ENCODE assay signal across 16 mouse cellular contexts in genomic region chr11:97998898-97999608, GRCm38 (mm10). TPM values are rescaled to one million over a fixed set of nuclear protein-coding genes. Genes with fewer than 3 reads are reported as not detected.
A peak's percentile ranks its signal among the peaks of the same experiment; 100 is the strongest.
DNase-seq lines count a peak whose midpoint lies in the region; ATAC-seq lines count a peak whose summit lies in the region.
"Had no signal": no experiment of that assay in that cellular context is flagged by ENCODE, and none has a peak within 500 bp of the region (broad histone marks: within the 10 kb centered on the region; RNA-seq: fewer than 3 reads in every experiment).

No protein-coding gene starts in this region.

- peaks cover under 1% of the 10 kb centered on the region; the same call in 1 of the 2 replicates for H3K36me3 ChIP-seq in embryonic facial prominence, embryonic 10.5 days (replicated peaks)
- H3K36me3 ChIP-seq: G1E; lung, embryonic 15.5 days; midbrain, embryonic 15.5 days had no signal

- H3K9me3 ChIP-seq in embryonic facial prominence, embryonic 10.5 days: no peaks in the 10 kb centered on the region
- H3K9me3 ChIP-seq: G1E; limb, embryonic 13.5 days; lung, embryonic 15.5 days; midbrain, embryonic 15.5 days had no signal

- no peak overlapping the region for H3K27ac ChIP-seq in embryonic facial prominence, embryonic 10.5 days (replicated peaks)
- H3K27ac ChIP-seq: limb, embryonic 13.5 days; lung, embryonic 15.5 days; midbrain, embryonic 15.5 days had no signal

- H3K4me1 ChIP-seq in embryonic facial prominence, embryonic 10.5 days: peaks cover 63% of the 10 kb centered on the region

- peak; percentile 45 to 64 for DNase-seq in right cerebral cortex, postnatal 10 days (ENCODE audit: low spot score in 2 of 2)
- DNase-seq in right cerebral cortex, postnatal 14 days: no peak
- peak; percentile 75 for DNase-seq in thymus, postnatal 25 days
- no peak for DNase-seq in layer of hippocampus, postnatal 14 days (ENCODE audit: low spot score in 2 of 2)
- DNase-seq in layer of hippocampus, postnatal 25 days (ENCODE audit: extremely low spot score in 1 of 2, low spot score in 1 of 2): no peak
- DNase-seq in embryonic facial prominence, embryonic 10.5 days (ENCODE audit: low spot score): no peak
- DNase-seq: embryo, embryonic 11 days; kidney, adult 2 months; layer of hippocampus, postnatal 36 days had no signal

- whole genome bisulfite sequencing in embryonic facial prominence, embryonic 10.5 days: 68% methylated on average over 7 of the region's 7 CpGs

- ATAC-seq in activated CD4-positive, CD25-positive, alpha-beta regulatory T cell, adult 4 months: peak; percentile 75
- ATAC-seq in neutrophil, adult 5-6 weeks (ENCODE audit: extremely low read depth, insufficient number of reproducible peaks, low FRiP score, poor library complexity, severe bottlenecking): peak; percentile 69
- ATAC-seq: midbrain, embryonic 15.5 days had no signal

- peaks cover 89% of the 10 kb centered on the region for H3K27me3 ChIP-seq in embryonic facial prominence, embryonic 10.5 days (replicated peaks; ENCODE audit: low read depth, poor library complexity, severe bottlenecking)

- no peak overlapping the region for H3K4me3 ChIP-seq in embryonic facial prominence, embryonic 10.5 days
- H3K4me3 ChIP-seq: limb, embryonic 13.5 days; lung, embryonic 15.5 days; midbrain, embryonic 15.5 days had no signal

RNA-seq across cellular contexts. Expression of gene Arl5c, which starts 3.1 kb away (rescaled TPM):
- 10 to 100 TPM; 70.4 to 78.5 TPM for polyA plus RNA-seq in activated CD4-positive, CD25-positive, alpha-beta regulatory T cell, adult 4 months (2017; shearing (Covaris generic))
- 54.0 and 56.4 TPM in 2 replicates for total RNA-seq in neutrophil, adult 5-6 weeks (2017)
- 1 to 10 TPM; 1.5 to 1.6 TPM for total RNA-seq in layer of hippocampus, postnatal 14 days (2021)
- 1 to 10 TPM in 1 of 2 experiments, under 1 TPM in 1; 0.71 to 1.2 TPM for total RNA-seq in layer of hippocampus, postnatal 25 days (2021)
- polyA plus RNA-seq in embryonic facial prominence, embryonic 10.5 days (2016; fragmentation: Nextera tagmentation; extraction: Ambion mirVana): 15.6 and 19.2 TPM in 2 replicates
- polyA plus RNA-seq: G1E had no signal

RNA-seq across cellular contexts. Expression of gene Plxdc1, which starts 12.8 kb away (rescaled TPM):
- polyA plus RNA-seq in activated CD4-positive, CD25-positive, alpha-beta regulatory T cell, adult 4 months (2017; shearing (Covaris generic)): 1 to 10 TPM; 5.8 to 6.4 TPM
- 1.2 and 2.9 TPM in 2 replicates for total RNA-seq in neutrophil, adult 5-6 weeks (2017)
- total RNA-seq in layer of hippocampus, postnatal 14 days (2021): 1 to 10 TPM; 7.9 to 9.6 TPM
- total RNA-seq in layer of hippocampus, postnatal 25 days (2021): 1 to 10 TPM; 8.2 to 9.1 TPM
- polyA plus RNA-seq in embryonic facial prominence, embryonic 10.5 days (2016; fragmentation: Nextera tagmentation; extraction: Ambion mirVana): 0.07 and 0.13 TPM in 2 replicates
- polyA plus RNA-seq: heart, embryonic 11.5 days had no signal

RNA-seq across cellular contexts. Expression of gene Cacnb1, which starts 23.8 kb away (rescaled TPM):
- 1 to 10 TPM; 1.4 to 2.9 TPM for polyA plus RNA-seq in activated CD4-positive, CD25-positive, alpha-beta regulatory T cell, adult 4 months (2017; shearing (Covaris generic))
- total RNA-seq in neutrophil, adult 5-6 weeks (2017): 4.1 and 4.8 TPM in 2 replicates
- 100 to 1,000 TPM; 128 to 131 TPM for total RNA-seq in layer of hippocampus, postnatal 14 days (2021)
- 100 to 1,000 TPM; 138 to 144 TPM for total RNA-seq in layer of hippocampus, postnatal 25 days (2021)
- polyA plus RNA-seq in embryonic facial prominence, embryonic 10.5 days (2016; fragmentation: Nextera tagmentation; extraction: Ambion mirVana): 5.3 and 5.7 TPM in 2 replicates

RNA-seq across cellular contexts. Expression of gene Rpl19, which starts 27.5 kb away (rescaled TPM):
- polyA plus RNA-seq in activated CD4-positive, CD25-positive, alpha-beta regulatory T cell, adult 4 months (2017; shearing (Covaris generic)): 1,000 to 10,000 TPM; 3,386 to 3,946 TPM
- 1,086 and 1,116 TPM in 2 replicates for total RNA-seq in neutrophil, adult 5-6 weeks (2017)
- total RNA-seq in layer of hippocampus, postnatal 14 days (2021): 100 to 1,000 TPM; 532 to 602 TPM
- total RNA-seq in layer of hippocampus, postnatal 25 days (2021): 100 to 1,000 TPM; 567 to 626 TPM
- polyA plus RNA-seq in embryonic facial prominence, embryonic 10.5 days (2016; fragmentation: Nextera tagmentation; extraction: Ambion mirVana): 1,206 and 1,219 TPM in 2 replicates

RNA-seq across cellular contexts. Expression of gene Stac2, which starts 54.2 kb away (rescaled TPM):
- under 1 TPM in 1 of 2 experiments, not detected in 1; 0.37 TPM for polyA plus RNA-seq in activated CD4-positive, CD25-positive, alpha-beta regulatory T cell, adult 4 months (2017; shearing (Covaris generic))
- total RNA-seq in neutrophil, adult 5-6 weeks (2017): 5.3 and 7.8 TPM in 2 replicates
- 10 to 100 TPM; 27.2 to 31.0 TPM for total RNA-seq in layer of hippocampus, postnatal 14 days (2021)
- 10 to 100 TPM; 42.4 to 46.9 TPM for total RNA-seq in layer of hippocampus, postnatal 25 days (2021)
- 0.25 and 0.47 TPM in 2 replicates for polyA plus RNA-seq in embryonic facial prominence, embryonic 10.5 days (2016; fragmentation: Nextera tagmentation; extraction: Ambion mirVana)
- polyA plus RNA-seq: G1E had no signal

Comparison
In these comparisons a context has a peak if more than half of its experiments do, and no peak if none do; other contexts are left out.
1. DNase-seq: peak in right cerebral cortex, postnatal 10 days (2 of 2) and thymus, postnatal 25 days (single experiment); none in right cerebral cortex, postnatal 14 days (single experiment), layer of hippocampus, postnatal 14 days (0 of 2), layer of hippocampus, postnatal 25 days (0 of 2) and embryonic facial prominence, embryonic 10.5 days (single experiment).
2. RNA of gene Arl5c, which starts 3.1 kb away (total RNA-seq): 54.0 to 56.4 TPM in neutrophil, adult 5-6 weeks; 1.5 to 1.6 TPM in layer of hippocampus, postnatal 14 days and 0.71 to 1.2 TPM in layer of hippocampus, postnatal 25 days; every median in the first group is over 10 times any median in the second.
3. RNA of gene Cacnb1, which starts 23.8 kb away (total RNA-seq): 138 to 144 TPM in layer of hippocampus, postnatal 25 days and 128 to 131 TPM in layer of hippocampus, postnatal 14 days; 4.1 to 4.8 TPM in neutrophil, adult 5-6 weeks; every median in the first group is over 10 times any median in the second.